Mouse (Mus musculus) testis, adult 2 months (tissue): Measurements from ENCODE around the gene Plekhg3.

ENCODE experiments used
- CTCF ChIP-seq: fragments of 200-500 bp; IDR thresholded peaks from 2 replicates; pipeline ENCODE4 v1.5.1; 2012; ENCODE audit warnings: low read depth, mild to moderate bottlenecking, inconsistent platforms, low read length, moderate library complexity; ENCODE audit not compliant: control insufficient read depth, insufficient read depth, insufficient replicate concordance
- POLR2A ChIP-seq: fragments of 200-500 bp; IDR thresholded peaks from 2 replicates; pipeline ENCODE4 v1.6.1; 2012; ENCODE audit warnings: low read depth, mild to moderate bottlenecking, inconsistent platforms, low read length, moderate library complexity; ENCODE audit not compliant: control insufficient read depth

GRCm38 (mm10) chr12:76592213-76592612, 61.5 kb downstream of the Plekhg3 start:
- peak; percentile 62; the same call in 1 of the 2 replicates for TF ChIP-seq CTCF
- no peak for TF ChIP-seq POLR2A
